Mouse (Mus musculus) yolk sac, embryonic 10.5 days (tissue): ENCODE data around the gene Htr1b.

Source experiments
- DNase-seq: peaks from one replicate; pipeline ENCODE4 v3.0.0-alpha.2; 2017; ENCODE audit warnings: low spot score

The Htr1b gene

DNA sequence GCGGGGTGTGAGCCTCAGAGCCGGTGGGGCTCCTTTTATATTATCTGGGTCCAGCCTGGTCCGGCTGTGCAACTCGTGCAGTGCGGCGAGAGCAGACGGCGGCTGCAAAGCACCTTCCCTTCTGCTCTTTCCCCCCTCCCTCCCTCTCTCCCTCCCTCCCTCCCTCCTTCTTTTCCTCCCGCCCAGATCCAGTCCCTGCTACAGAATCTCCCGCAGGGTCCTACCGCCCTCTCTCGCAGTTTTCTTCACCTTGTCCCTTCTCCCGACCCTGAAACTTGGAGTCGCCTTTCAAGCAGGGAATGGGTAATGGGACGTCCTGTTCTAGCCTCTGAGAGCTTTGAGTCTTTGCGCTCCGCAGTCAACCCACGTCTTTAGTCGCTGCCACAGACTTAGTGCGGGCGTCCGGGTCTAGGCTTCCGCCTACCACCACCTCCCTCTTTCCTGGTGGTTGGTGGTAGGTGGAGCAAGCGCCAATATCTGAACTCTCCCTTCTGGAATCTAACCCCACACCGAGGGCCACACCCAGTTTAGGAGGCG lies at the start of gene Htr1b:
Htr1b (minus strand) TSS at position 392 of the 537 bp plus-strand sequence.
- DNase-seq: peak; percentile 24

- no peak for DNase-seq
Measured at GRCm38 (mm10) chr9:81676716-81677115, 43.1 kb upstream of the Htr1b start.

- no peak for DNase-seq
Measured at GRCm38 (mm10) chr9:81637486-81637885, 3.9 kb upstream of the Htr1b start.

- DNase-seq: no peak
Measured at GRCm38 (mm10) chr9:81635109-81635508, 1.5 kb upstream of the Htr1b start.

DNA sequence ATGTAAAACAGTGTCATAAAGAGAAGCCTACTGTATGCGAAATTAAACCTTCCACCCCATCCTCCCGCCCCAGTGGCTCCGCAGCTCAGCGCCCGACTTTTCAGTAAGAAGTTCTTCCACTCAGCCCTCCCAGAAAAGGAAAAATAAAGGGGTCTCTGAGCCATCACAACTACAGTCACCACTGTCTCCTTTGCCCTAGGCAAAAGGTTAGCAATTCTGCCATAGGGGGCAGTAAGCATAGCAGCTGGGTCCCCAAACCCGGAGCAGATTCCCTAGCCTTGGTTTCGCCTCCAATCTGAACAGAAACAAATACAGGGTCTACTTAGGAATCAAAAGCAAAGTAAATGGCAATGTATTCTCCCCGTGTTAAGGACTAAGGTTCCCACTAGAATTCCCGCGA lies 535 bp upstream of the Htr1b start:
- no peak for DNase-seq

DNA sequence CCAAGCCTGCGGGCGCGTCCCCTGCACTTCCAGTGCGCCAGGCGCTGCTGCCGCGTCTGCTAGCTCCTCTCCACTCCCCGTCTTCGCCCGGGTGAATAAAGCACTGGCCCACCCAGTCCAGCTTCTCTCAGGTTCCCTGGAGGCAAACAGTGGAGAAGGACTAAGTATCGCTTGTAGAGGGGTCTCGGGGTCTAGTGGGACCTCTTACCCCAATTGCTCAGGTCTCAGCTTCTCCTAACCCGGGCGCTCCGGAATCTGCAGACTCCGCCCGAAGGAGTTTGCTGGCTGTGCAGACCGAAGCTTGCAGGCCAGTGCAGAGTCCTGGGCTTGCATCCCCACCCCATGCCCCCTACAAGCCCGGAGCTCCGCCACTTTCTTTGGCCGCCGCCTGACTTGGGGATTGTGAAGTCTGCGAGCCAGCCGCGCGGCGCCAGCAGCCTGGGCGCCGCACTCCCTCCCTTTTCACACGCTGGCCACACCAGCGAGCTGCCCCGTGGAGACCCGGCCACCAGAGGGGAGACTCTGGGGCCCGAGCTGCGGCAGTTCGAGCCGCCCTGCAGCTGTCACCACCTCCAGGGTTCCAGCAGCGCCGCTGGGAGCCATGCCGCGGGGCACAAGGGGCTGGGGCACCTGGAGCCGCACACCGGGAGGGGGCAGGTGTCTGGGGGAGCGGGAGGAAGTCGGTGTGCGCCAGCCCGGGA lies 742 bp downstream of the Htr1b start:
- peak; percentile 17 for DNase-seq

DNA sequence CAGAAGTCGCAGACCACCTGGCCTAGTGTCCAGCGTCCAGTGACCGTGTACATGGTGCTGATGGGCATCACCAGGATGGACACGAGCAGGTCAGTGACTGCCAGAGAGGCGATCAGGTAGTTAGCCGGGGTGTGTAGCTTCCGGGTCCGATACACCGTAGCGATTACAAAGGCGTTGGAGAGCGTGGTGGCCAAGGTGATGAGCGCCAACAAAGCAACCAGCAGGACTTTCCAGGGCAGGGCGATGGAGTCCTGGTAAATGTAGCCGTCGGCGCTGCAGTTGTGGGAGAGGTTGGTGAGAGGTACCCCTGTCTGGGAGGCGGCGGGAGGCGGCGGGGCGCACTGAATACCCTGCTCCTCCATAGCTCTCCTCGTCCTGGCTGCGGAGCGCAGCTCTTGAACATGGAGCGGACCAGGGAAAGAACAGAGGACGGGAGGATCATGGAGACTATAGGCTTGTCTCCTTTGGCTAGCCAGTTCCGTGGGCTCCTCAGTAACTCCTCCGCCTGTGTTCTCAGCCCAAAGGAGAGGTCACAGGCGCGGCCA lies 1.4 kb downstream of the Htr1b start:
- no peak for DNase-seq

- no peak for DNase-seq
Measured at GRCm38 (mm10) chr9:81631581-81632091, 2.0 kb downstream of the Htr1b start.

- peak; percentile 9 for DNase-seq
Measured at GRCm38 (mm10) chr9:81626899-81627606, 6.6 kb downstream of the Htr1b start.

DNA sequence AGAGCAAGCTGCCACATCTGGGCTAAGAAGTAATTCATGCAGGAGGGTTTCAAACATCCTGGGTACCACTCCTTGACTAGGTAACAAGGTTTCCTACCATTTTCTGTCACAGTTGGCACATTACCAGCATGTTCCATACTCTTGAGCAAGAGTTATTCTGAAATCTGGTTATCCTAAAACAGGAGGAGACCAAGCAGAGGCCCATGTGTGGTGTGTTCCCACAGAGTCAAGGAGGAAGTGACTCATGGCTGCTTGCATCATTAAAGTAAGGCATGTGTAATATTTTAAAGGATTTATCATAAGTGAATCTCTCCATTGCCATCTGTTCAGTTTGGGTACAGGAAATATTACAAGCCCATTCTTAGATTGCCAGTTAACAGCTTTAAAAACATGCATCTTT lies 7.7 kb downstream of the Htr1b start:
- DNase-seq: no peak

DNA sequence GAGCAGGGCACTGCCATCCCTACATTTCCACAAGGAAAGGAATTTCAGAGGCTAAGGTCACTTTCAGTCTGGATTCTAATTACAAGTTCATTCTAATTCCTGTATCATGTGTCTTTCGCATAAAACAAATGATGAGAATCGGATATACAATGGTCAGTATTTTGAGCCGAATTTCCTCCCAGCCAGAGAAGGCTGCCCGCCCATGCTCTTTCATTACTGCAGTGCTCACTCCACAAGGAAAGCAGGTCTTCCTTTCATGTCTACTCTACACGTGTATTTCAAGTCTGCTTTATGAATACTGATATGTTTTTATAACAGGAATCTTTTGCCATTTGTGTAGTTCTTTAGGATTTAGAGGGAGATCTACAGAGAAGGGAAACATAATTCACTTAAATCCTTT lies 10.8 kb downstream of the Htr1b start:
- DNase-seq: no peak

- DNase-seq: no peak
Measured at GRCm38 (mm10) chr9:81611022-81611421, 22.6 kb downstream of the Htr1b start.
